Mouse (Mus musculus) G1E-ER4 (cell line): ENCODE measurements around the gene Gm20517. TPM values are rescaled to one million over a fixed set of nuclear protein-coding genes. Genes with fewer than 3 reads are reported as not detected.

Experiments used
- GATA1 ChIP-seq: IDR thresholded peaks from one replicate; pipeline ENCODE4 v1.8.0; 2012; ENCODE audit warnings: low read length, inconsistent platforms
- polyA plus RNA-seq: library from polyadenylated mRNA; stranded (reverse); fragments of >175 nt; gene quantifications from 2 replicates; pipeline ENCODE4 v1.2.3, GENCODE M21; 2012

Gm20517 gene
- polyA plus RNA-seq, 1 experiment: 0.11 TPM

DNA sequence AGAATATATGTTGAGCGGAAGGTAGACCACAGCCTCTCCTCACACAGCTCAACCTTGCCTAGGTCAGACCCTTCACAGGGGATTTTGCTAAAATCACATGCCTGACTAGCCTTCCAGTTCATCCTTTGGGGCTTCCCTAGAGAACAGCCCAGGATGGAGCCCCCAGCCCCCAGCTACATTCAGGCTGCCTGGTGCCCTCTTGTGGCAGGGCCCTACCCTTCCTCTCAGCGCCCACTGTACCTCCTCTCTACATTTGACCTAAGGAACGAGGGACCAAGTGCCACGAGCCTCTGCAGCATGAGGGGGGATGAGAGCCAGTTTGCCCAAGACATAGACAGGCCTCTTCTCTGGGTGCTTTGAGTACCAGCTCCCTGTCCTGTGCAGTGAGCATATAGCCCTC lies 93.3 kb downstream of the Gm20517 start:
- TF ChIP-seq GATA1: no peak

DNA sequence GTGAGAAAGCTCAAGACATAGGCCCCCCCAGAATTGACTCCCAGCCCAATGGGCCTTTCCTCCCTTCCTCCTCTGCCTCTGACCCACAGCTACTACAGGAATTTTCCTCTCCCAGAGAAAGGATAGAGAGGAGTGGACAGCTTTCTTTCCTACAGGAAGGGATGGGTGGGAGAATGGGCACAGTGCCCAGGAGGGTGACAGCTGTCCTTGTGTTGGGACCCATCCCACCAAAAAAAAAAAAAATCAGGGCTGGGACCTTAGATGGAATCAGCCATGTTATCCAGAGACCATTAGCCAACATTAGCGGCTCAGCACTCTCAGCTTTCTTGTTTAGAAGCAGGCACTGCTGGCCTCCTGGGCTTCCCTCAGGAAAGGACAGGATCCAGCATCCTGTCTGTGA lies 94.8 kb downstream of the Gm20517 start:
- TF ChIP-seq GATA1: no peak

DNA sequence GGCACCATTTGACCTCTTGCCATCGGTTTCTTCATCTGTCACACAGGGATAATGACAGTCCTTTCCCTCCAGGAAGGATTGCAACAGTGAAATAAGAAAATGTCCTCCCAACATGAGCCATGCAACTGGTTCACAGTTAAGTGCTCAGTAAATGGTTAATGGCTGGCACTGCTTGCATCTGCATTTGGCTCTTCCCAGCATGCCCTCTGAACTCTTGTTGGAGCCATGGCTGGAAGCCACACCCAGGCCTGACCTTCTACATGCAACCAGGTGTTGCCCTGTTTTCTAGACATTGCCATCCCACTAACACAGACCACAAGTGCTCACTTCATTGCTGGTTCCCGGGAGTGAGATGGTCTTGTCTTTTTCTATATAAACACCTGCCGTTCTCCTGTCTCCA lies 96.6 kb downstream of the Gm20517 start:
- no peak for TF ChIP-seq GATA1

DNA sequence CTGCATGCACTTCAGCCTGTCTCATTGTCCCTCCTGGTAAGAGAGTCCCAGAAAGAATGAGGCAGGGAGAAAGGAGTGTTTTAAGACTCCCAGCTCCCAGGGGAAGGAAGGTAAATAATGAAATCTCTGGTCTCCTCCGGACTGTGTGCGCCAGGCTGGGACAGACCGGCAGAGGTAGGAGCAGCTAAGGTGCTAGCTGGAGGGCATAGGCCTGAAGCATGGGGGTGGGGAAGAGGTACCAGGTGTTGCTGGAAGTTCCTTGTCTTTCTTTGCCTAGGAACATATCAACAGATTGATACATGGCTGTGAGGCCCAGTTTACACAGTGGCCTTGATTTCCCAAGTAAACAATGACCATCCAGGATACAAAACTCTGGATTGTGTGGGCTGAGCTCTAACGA lies 97.6 kb downstream of the Gm20517 start:
- no peak for TF ChIP-seq GATA1

DNA sequence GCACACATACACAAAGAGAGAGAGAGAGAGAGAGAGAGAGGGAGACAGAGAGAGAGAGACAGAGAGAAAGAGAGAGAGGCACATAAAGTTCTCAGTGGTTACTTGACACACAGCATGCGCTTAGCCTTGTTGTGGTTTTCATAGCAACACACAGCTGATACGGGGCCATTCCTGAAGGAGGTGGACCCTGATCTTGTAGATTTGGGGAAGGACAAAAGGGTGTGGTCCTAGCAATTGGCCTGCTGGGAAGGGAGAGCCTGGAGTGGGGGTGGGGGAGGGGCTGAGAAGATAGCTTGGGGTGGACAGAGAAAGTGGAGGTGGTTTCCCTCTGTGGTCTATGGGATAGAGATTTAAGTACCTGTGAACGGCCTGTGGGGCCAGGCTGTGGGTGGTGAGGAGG lies 98.6 kb downstream of the Gm20517 start:
- TF ChIP-seq GATA1: no peak

DNA sequence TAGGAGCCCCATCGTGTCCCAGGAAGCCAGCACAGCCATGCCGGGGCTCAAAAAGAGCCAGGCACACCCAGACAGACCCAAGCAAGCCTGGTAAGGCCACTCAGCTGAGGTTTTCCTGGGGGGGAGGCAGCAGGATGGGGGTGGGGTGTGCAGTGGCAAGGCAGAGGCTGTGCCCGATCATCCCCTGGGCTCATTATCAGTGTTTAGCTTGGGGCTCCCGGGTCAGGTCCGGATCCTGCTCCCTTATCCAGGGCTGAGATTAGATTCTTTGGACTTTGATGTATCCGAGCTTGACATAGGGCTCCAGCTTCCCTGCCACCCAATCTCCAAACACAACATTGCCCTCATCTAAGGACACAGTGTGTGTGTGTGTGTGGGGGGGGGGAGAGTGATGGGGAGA lies 100.5 kb downstream of the Gm20517 start:
- no peak for TF ChIP-seq GATA1

DNA sequence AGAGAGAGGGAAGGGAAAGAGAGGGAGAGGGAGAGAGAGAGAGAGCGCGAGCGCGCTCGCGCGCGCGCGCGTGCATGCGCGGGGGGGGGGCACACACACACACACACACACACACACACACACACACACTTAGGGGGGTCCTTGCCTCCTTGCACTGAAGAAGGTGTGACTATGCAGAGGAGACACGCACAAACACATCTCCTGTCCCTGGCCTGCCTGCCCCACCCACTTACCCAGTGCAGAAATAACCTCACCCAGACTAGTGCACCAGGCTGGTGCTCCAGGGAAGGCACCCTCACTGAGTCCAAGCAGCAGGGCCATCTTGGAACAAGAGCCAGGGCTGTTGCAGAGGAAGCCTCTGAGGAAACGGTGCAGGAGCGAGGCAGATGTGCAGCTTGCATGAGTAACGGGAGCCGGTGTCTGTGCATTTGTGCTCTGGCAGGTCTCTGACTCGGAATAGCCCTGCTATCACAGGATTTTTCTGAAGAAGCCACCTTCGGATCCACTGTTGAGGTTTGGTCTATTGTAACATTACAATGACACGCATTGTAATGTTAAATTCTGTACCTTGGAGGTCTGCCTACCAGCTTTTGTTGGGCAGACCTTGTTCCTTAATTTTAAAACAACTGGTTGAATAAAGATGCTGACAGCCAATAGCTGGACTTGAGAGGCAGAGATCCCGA lies 101.6 kb downstream of the Gm20517 start:
- no peak for TF ChIP-seq GATA1

DNA sequence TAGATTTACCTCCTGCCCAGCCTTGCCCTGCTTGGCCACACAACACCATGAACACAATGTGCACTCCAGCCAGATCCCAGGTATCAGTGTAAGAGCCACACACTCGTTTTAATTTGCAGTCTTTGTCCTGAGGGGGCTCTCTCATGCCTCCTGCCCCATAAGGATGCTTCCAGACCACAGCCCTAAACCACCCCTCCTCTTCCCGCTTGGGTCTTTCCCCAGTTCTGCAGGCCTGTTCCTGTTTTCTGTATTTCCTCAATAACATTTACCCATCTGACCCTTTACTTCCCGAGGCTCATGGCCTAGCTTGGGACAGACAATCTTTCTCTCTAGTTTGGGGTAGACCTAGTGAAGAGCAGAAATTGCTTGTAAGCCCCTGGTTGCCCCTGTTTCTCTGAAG lies 103.6 kb downstream of the Gm20517 start:
- TF ChIP-seq GATA1: no peak

DNA sequence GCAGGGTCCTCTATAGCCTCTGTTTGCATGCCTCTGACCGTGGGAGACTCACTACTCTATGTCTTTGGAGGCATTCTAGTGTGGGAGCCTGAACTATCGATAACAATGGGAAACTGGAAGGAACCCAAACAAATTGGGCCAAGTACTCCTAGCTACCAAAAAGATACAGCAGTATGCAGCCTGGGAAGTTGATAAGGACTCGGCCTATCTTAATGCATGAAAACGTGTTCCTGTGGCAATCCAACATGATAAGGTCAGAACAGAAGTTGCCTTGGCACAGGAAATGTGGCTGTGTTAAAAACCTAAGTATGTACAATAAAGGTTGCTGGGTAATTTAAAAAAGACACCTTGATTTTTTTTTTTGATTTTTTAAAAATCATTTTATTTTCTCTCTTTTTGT lies 109.8 kb downstream of the Gm20517 start:
- TF ChIP-seq GATA1: peak; percentile 35

DNA sequence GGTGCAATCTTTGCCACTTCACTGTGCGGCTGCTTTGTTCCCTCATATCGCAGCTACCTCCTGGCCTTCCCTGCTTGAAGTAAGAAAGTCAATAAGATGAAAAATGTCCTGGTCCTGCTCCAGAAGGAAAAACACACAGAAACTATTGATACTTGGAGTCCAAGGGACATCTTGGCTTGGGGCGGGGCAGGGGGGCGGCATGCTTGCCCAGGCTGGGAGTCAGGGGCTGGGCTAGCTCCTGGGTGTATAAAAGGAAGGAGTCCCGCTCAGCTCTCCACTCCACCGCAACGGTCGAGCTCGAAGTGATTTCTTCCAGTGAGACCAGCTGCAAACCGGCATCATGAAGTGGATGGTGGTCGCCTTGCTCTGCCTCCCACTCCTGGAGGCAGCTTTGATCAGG lies 115.2 kb downstream of the Gm20517 start, which contains the start of gene Pgc:
TSS of gene Pgc (plus strand) at position 277 of the 400 bp plus-strand sequence.
- TF ChIP-seq GATA1: no peak

DNA sequence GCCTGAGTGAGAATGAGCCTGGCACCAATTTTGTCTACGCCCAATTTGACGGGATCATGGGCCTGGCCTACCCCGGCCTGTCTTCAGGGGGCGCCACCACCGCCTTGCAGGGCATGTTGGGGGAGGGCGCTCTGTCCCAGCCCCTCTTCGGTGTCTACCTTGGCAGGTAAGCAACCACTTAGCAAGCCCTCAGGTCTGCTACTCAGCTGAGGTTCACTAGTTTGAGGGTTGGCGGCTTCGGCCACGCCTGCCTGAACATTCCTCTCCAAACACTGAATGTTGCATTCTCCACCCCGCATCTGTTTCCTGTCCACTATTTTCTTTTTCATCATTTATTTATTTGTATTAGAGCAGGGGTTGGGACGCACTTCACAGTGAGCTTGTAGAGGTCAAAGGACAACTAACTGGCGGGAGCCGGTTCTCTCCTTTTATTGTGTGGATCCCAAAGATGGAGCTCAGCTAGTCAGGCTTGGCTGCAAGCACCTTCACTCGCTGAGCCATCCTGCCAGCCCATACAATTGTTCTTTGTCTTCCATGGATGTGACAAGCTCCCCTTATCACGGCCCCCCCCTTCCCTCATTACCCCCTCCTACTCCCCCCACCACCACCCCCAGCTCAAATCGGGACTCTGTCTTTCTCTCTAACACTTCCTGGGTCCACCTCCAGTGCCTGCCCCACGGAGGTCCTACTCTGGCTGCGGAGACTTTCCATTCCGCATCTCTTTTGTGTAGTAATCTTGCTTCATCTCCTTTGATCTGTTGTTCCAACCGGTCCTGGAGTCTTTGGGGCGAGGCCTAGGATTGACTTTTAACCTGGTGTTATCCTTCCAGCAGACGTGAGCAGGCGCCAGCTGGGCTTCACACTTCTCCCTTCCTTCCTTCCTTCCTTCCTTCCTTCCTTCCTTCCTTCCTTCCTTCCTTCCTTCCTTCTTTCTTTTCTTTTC lies 119.5 kb downstream of the Gm20517 start:
- TF ChIP-seq GATA1: no peak

Other genes starting within 250 kb of the Gm20517 start
- gene Mrps10, start 242.7 kb upstream of the Gm20517 start, polyA plus RNA-seq: 56.1 and 64.4 TPM in 2 replicates
- not detected in 2 replicates for gene Guca1b, start 226.2 kb upstream of the Gm20517 start, polyA plus RNA-seq
- not detected in 2 replicates for gene Guca1a, start 211.0 kb upstream of the Gm20517 start, polyA plus RNA-seq
- gene AI661453, start 175.0 kb upstream of the Gm20517 start, polyA plus RNA-seq: 0.01 TPM in 1 of 2 replicates, not detected in the other
- gene 1700001C19Rik, start 174.2 kb upstream of the Gm20517 start, polyA plus RNA-seq: not detected in 2 replicates
- 23.1 and 25.1 TPM in 2 replicates for gene Taf8, start 109.3 kb upstream of the Gm20517 start, polyA plus RNA-seq
- 451 and 580 TPM in 2 replicates for gene Ccnd3, start 106.5 kb upstream of the Gm20517 start, polyA plus RNA-seq
- gene Bysl, start 97 bp upstream of the Gm20517 start, polyA plus RNA-seq: 58.2 and 67.0 TPM in 2 replicates
- 6.0 and 7.3 TPM in 2 replicates for gene Med20, start within 50 bp of the Gm20517 start, polyA plus RNA-seq
- 15.8 and 20.6 TPM in 2 replicates for gene Usp49, start 19.1 kb downstream of the Gm20517 start, polyA plus RNA-seq
- 246 and 348 TPM in 2 replicates for gene Tomm6, start 76.8 kb downstream of the Gm20517 start, polyA plus RNA-seq
- 3.2 and 4.1 TPM in 2 replicates for gene Frs3, start 77.4 kb downstream of the Gm20517 start, polyA plus RNA-seq
- gene Gm21981, start 82.9 kb downstream of the Gm20517 start, polyA plus RNA-seq: 0.37 and 0.54 TPM in 2 replicates
- 5.3 and 5.7 TPM in 2 replicates for gene Prickle4, start 83.1 kb downstream of the Gm20517 start, polyA plus RNA-seq
- gene Pgc, start 115.3 kb downstream of the Gm20517 start, polyA plus RNA-seq: not detected in 2 replicates
- 40.1 and 50.4 TPM in 2 replicates for gene Tfeb, start 125.4 kb downstream of the Gm20517 start, polyA plus RNA-seq
- not detected in 2 replicates for gene Mdfi, start 223.1 kb downstream of the Gm20517 start, polyA plus RNA-seq